Mouse (Mus musculus): ENCODE data around the gene Art4. TPM values are rescaled to one million over a fixed set of nuclear protein-coding genes. Genes with fewer than 3 reads are reported as not detected.
A peak's percentile ranks its signal among the peaks of the same experiment; 100 is the strongest.

Gene Art4
- total and polyA plus RNA-seq, 3 experiments = 0.34 to 1.0 (median 0.48) TPM

- Histone ChIP-seq H3K4me3 (replicated peaks in 1 of 3; ENCODE audit: low read depth in 2 of 3, low read length in 2 of 3, poor library complexity in 1 of 3) (no peak overlapping the region), H3K27ac (ENCODE audit: insufficient read depth, low read depth) (no peak overlapping the region), H3K4me1 (ENCODE audit: control insufficient read depth in 1 of 2, insufficient read depth in 2 of 2) (peaks cover 18 to 63% of the 10 kb centered on the region in 2 experiments), H3K4me2 (ENCODE audit: insufficient read depth, low read depth, poor library complexity, severe bottlenecking) (no peak overlapping the region), H3K9me3 (replicated peaks; ENCODE audit: low read length) (no peaks in the 10 kb centered on the region), H3K79me2 (replicated peaks; ENCODE audit: control insufficient read depth, extremely low read depth, insufficient read depth, poor library complexity, severe bottlenecking) (peaks cover 7% of the 10 kb centered on the region), H3K27me3 (replicated peaks) (no peaks in the 10 kb centered on the region), H3K9ac (ENCODE audit: insufficient read depth, low read depth) (no peak overlapping the region), H3K36me3 (replicated peaks in 1 of 2; ENCODE audit: control insufficient read depth in 1 of 2, insufficient read depth in 1 of 2, low read length in 1 of 2) (peaks cover 21 to 65% of the 10 kb centered on the region in 2 experiments)
- in situ Hi-C loops (cut with MboI; ENCODE audit: low pct_ligation_motif_present, low pct_unique_long_range_greater_than_20kb, low sequenced_read_pairs) = no loop called here
- no peak for DNase-seq (ENCODE audit: extremely low read depth)
- dilution Hi-C loops (cut with MboI; ENCODE audit: extremely low pct_ligation_motif_present, extremely low pct_unique_long_range_greater_than_20kb, low sequenced_read_pairs) = no loop called here
- TF ChIP-seq ELF1 (IDR thresholded peaks at IDR 0.05; ENCODE audit: low read depth, low read length) = no peak
- no peak for TF ChIP-seq RAD21 (IDR thresholded peaks at IDR 0.05; ENCODE audit: low read depth, low read length)
- no peak for TF ChIP-seq USF1 (IDR thresholded peaks at IDR 0.05; ENCODE audit: low read depth, low read length)
- no peak for TF ChIP-seq CHD2 (IDR thresholded peaks at IDR 0.05; ENCODE audit: low read length)
- TF ChIP-seq MXI1 (IDR thresholded peaks at IDR 0.05; ENCODE audit: low read depth, low read length) = no peak
- no peak for TF ChIP-seq E2F4 (IDR thresholded peaks at IDR 0.05; ENCODE audit: insufficient replicate concordance, low read depth, low read length)
- no peak for TF ChIP-seq RCOR1 (conservative IDR thresholded peaks at IDR 0.05; ENCODE audit: low read depth, low read length)
- TF ChIP-seq PAX5 (IDR thresholded peaks at IDR 0.05; ENCODE audit: low read length) = no peak
- TF ChIP-seq CTCF (conservative IDR thresholded peaks at IDR 0.05 in 1 of 2, IDR thresholded peaks at IDR 0.05 in 1 of 2; ENCODE audit: low read depth in 2 of 2, low read length in 2 of 2) = no peak
- TF ChIP-seq ZMIZ1 (IDR thresholded peaks at IDR 0.05; ENCODE audit: low read depth, low read length) = no peak
- TF ChIP-seq IRF4 (IDR thresholded peaks at IDR 0.05; ENCODE audit: low read depth, low read length) = no peak
- no peak for TF ChIP-seq JUN (IDR thresholded peaks at IDR 0.05; ENCODE audit: insufficient read depth, low read depth, low read length)
- TF ChIP-seq USF2 (conservative IDR thresholded peaks at IDR 0.05; ENCODE audit: low read depth, low read length) = no peak
- TF ChIP-seq TCF12 (IDR thresholded peaks at IDR 0.05; ENCODE audit: low read depth, low read length) = no peak
- no peak for TF ChIP-seq NRF1 (IDR thresholded peaks at IDR 0.05; ENCODE audit: low read depth, low read length)
- no peak for TF ChIP-seq HCFC1 (IDR thresholded peaks at IDR 0.05; ENCODE audit: low read depth, low read length)
- TF ChIP-seq POLR2AphosphoS2 (IDR thresholded peaks at IDR 0.05; ENCODE audit: low read depth, low read length) = no peak
- no peak for TF ChIP-seq MAFK (IDR thresholded peaks at IDR 0.05; ENCODE audit: insufficient replicate concordance, low read length)
- TF ChIP-seq SMC3 (IDR thresholded peaks at IDR 0.05; ENCODE audit: low read depth, low read length) = no peak
- TF ChIP-seq MEF2A (IDR thresholded peaks at IDR 0.05; ENCODE audit: borderline replicate concordance, low read depth, low read length) = no peak
Measured at GRCm38 (mm10) chr6:136848399-136848798, 9.1 kb downstream of the Art4 start.

GRCm38 (mm10) chr6:136847790-136848189 lies 9.7 kb downstream of the Art4 start:
- Histone ChIP-seq H3K4me3 (replicated peaks in 1 of 3; ENCODE audit: low read depth in 2 of 3, low read length in 2 of 3, poor library complexity in 1 of 3) (no peak overlapping the region), H3K27ac (ENCODE audit: insufficient read depth, low read depth) (no peak overlapping the region), H3K4me2 (ENCODE audit: insufficient read depth, low read depth, poor library complexity, severe bottlenecking) (no peak overlapping the region), H3K9ac (ENCODE audit: insufficient read depth, low read depth) (no peak overlapping the region), H3K4me1 (ENCODE audit: control insufficient read depth in 1 of 2, insufficient read depth in 2 of 2) (peaks cover 17 to 60% of the 10 kb centered on the region in 2 experiments), H3K36me3 (replicated peaks in 1 of 2; ENCODE audit: control insufficient read depth in 1 of 2, insufficient read depth in 1 of 2, low read length in 1 of 2) (peaks cover 23 to 71% of the 10 kb centered on the region in 2 experiments), H3K27me3 (replicated peaks) (no peaks in the 10 kb centered on the region), H3K79me2 (replicated peaks; ENCODE audit: control insufficient read depth, extremely low read depth, insufficient read depth, poor library complexity, severe bottlenecking) (peaks cover 7% of the 10 kb centered on the region), H3K9me3 (replicated peaks; ENCODE audit: low read length) (no peaks in the 10 kb centered on the region)
- in situ Hi-C loops (cut with MboI; ENCODE audit: low pct_ligation_motif_present, low pct_unique_long_range_greater_than_20kb, low sequenced_read_pairs) = no loop called here
- dilution Hi-C loops (cut with MboI; ENCODE audit: extremely low pct_ligation_motif_present, extremely low pct_unique_long_range_greater_than_20kb, low sequenced_read_pairs) = no loop called here
- TF ChIP-seq SMC3 (IDR thresholded peaks at IDR 0.05; ENCODE audit: low read depth, low read length) (peak; percentile 59), ZMIZ1 (IDR thresholded peaks at IDR 0.05; ENCODE audit: low read depth, low read length) (no peak), RAD21 (IDR thresholded peaks at IDR 0.05; ENCODE audit: low read depth, low read length) (peak; percentile 25), CTCF (conservative IDR thresholded peaks at IDR 0.05 in 1 of 2, IDR thresholded peaks at IDR 0.05 in 1 of 2; ENCODE audit: low read depth in 2 of 2, low read length in 2 of 2) (peak; percentile 73 to 76)
- DNase-seq (ENCODE audit: extremely low read depth) = peak; percentile 72

Measured in CH12.LX (cell line).